Mouse (Mus musculus) ES-Bruce4 (cell line): ENCODE measurements around the gene Prr7.

ENCODE experiments used
- CTCF ChIP-seq: IDR thresholded peaks from one replicate; pipeline ENCODE4 v1.8.1; 2011; ENCODE audit warnings: low read depth, low read length
- EP300 ChIP-seq: IDR thresholded peaks from 2 replicates; pipeline ENCODE4 v1.6.1; 2011; ENCODE audit warnings: low read depth, low read length; ENCODE audit not compliant: insufficient read depth
- POLR2A ChIP-seq: IDR thresholded peaks from one replicate; pipeline ENCODE4 v1.8.1; 2011; ENCODE audit warnings: low read length; ENCODE audit not compliant: insufficient read depth

GRCm38 (mm10) chr13:55420933-55421800 is 42.9 kb upstream of the Prr7 start:
- TF ChIP-seq POLR2A (no peak), CTCF (peak; percentile 59), EP300 (no peak)
